Mouse (Mus musculus): ENCODE measurements around the gene Patz1.
A peak's percentile ranks its signal among the peaks of the same experiment; 100 is the strongest.

The Patz1 gene

GRCm38 (mm10) chr11:3292062-3292421 is 3.4 kb downstream of the Patz1 start:
- DNase-seq (ENCODE audit: low spot score in 2 of 2), result peak in 1 of 2 experiments; percentile 33

- DNase-seq (ENCODE audit: low spot score in 2 of 2), result peak in 1 of 2 experiments; percentile 36
These were observed 4.1 kb downstream of the Patz1 start for GRCm38 (mm10) chr11:3292711-3293249.

GRCm38 (mm10) chr11:3293361-3293760 is 4.7 kb downstream of the Patz1 start:
- DNase-seq (ENCODE audit: low spot score in 2 of 2), result no peak

- DNase-seq (ENCODE audit: low spot score in 2 of 2), result no peak
These were observed 6.0 kb downstream of the Patz1 start for GRCm38 (mm10) chr11:3294641-3295040.

GRCm38 (mm10) chr11:3296056-3296455 is 7.4 kb downstream of the Patz1 start:
- no peak for DNase-seq (ENCODE audit: low spot score in 2 of 2)

- no peak for DNase-seq (ENCODE audit: low spot score in 2 of 2)
These were observed 9.5 kb downstream of the Patz1 start for GRCm38 (mm10) chr11:3297871-3298812.

- DNase-seq (ENCODE audit: low spot score in 2 of 2), result no peak
These were observed 10.1 kb downstream of the Patz1 start for GRCm38 (mm10) chr11:3298813-3299185.

GRCm38 (mm10) chr11:3301075-3301474 is 12.4 kb downstream of the Patz1 start:
- DNase-seq (ENCODE audit: low spot score in 2 of 2), result no peak

- DNase-seq (ENCODE audit: low spot score in 2 of 2), result no peak
These were observed 13.7 kb downstream of the Patz1 start for GRCm38 (mm10) chr11:3302385-3302784.

- no peak for DNase-seq (ENCODE audit: low spot score in 2 of 2)
These were observed 14.1 kb downstream of the Patz1 start for GRCm38 (mm10) chr11:3302792-3303191.

GRCm38 (mm10) chr11:3305821-3306220 is 17.1 kb downstream of the Patz1 start:
- no peak for DNase-seq (ENCODE audit: low spot score in 2 of 2)

GRCm38 (mm10) chr11:3307875-3308274 is 19.2 kb downstream of the Patz1 start:
- DNase-seq (ENCODE audit: low spot score in 2 of 2), result no peak

GRCm38 (mm10) chr11:3309884-3310283 is 21.2 kb downstream of the Patz1 start:
- no peak for DNase-seq (ENCODE audit: low spot score in 2 of 2)

- no peak for DNase-seq (ENCODE audit: low spot score in 2 of 2)
These were observed 22.3 kb downstream of the Patz1 start for GRCm38 (mm10) chr11:3310789-3311585.

GRCm38 (mm10) chr11:3311586-3312347 is 23.1 kb downstream of the Patz1 start:
- DNase-seq (ENCODE audit: low spot score in 2 of 2), result no peak

- DNase-seq (ENCODE audit: low spot score in 2 of 2), result no peak
These were observed 24.6 kb downstream of the Patz1 start for GRCm38 (mm10) chr11:3313294-3313693.

- peak in 1 of 2 experiments; percentile 58 for DNase-seq (ENCODE audit: low spot score in 2 of 2)
These were observed 25.5 kb downstream of the Patz1 start for GRCm38 (mm10) chr11:3314148-3314547.

GRCm38 (mm10) chr11:3318286-3318685 is 29.6 kb downstream of the Patz1 start:
- DNase-seq (ENCODE audit: low spot score in 2 of 2), result no peak

GRCm38 (mm10) chr11:3328271-3328670 is 39.6 kb downstream of the Patz1 start:
- no peak for DNase-seq (ENCODE audit: low spot score in 2 of 2)

- no peak for DNase-seq (ENCODE audit: low spot score in 2 of 2)
These were observed 40.4 kb downstream of the Patz1 start for GRCm38 (mm10) chr11:3328806-3329775.

All from cerebellum, postnatal 4 days (tissue).